Mouse (Mus musculus) G1E (cell line): ENCODE results near the gene Ascl5.

Experiments
- CTCF ChIP-seq: IDR thresholded peaks from 2 replicates; pipeline ENCODE4 v1.5.1; 2012; ENCODE audit warnings: low read depth, low read length, inconsistent platforms, mixed read lengths
- GATA1 ChIP-seq: IDR thresholded peaks from 2 replicates; pipeline ENCODE4 v1.6.1; 2012; ENCODE audit warnings: borderline replicate concordance, low read length, inconsistent platforms, mixed read lengths
- TAL1 ChIP-seq: conservative IDR thresholded peaks from 2 replicates; pipeline ENCODE4 v1.6.1; 2012; ENCODE audit warnings: low read depth, low read length, inconsistent platforms, mixed read lengths

- no peak for TF ChIP-seq CTCF
- no peak for TF ChIP-seq TAL1
- no peak for TF ChIP-seq GATA1
Observed at GRCm38 (mm10) chr1:136030201-136030600, 20.4 kb upstream of the Ascl5 start.
